Mouse (Mus musculus) cerebellum, adult 18-20 months (tissue): ENCODE data around the gene Gm28051.
A peak's percentile ranks its signal among the peaks of the same experiment; 100 is the strongest.

Experiments
- DNase-seq, 2 experiments: peaks; one replicate each; pipeline ENCODE4 v3.0.0; 2021

Gm28051 gene

GRCm38 (mm10) chr12:102742056-102742455 lies 15.5 kb downstream of the Gm28051 start:
- DNase-seq, result no peak

GRCm38 (mm10) chr12:102740285-102740684 lies 17.3 kb downstream of the Gm28051 start:
- DNase-seq, result peak in 1 of 2 experiments; percentile 31

- no peak for DNase-seq
Measured at GRCm38 (mm10) chr12:102739096-102739495, 18.5 kb downstream of the Gm28051 start.

- DNase-seq, result peak in 1 of 2 experiments; percentile 49
Measured at GRCm38 (mm10) chr12:102733381-102733780, 24.2 kb downstream of the Gm28051 start.

GRCm38 (mm10) chr12:102730798-102731619 lies 26.6 kb downstream of the Gm28051 start:
- DNase-seq, result no peak

- DNase-seq, result peak; percentile 73 to 84
Measured at GRCm38 (mm10) chr12:102729855-102730797, 27.4 kb downstream of the Gm28051 start.

GRCm38 (mm10) chr12:102725761-102726175 lies 31.8 kb downstream of the Gm28051 start:
- no peak for DNase-seq

- no peak for DNase-seq
Measured at GRCm38 (mm10) chr12:102725146-102725545, 32.4 kb downstream of the Gm28051 start.

- no peak for DNase-seq
Measured at GRCm38 (mm10) chr12:102723861-102724260, 33.7 kb downstream of the Gm28051 start.

- no peak for DNase-seq
Measured at GRCm38 (mm10) chr12:102722966-102723365, 34.6 kb downstream of the Gm28051 start.

GRCm38 (mm10) chr12:102722451-102722850 lies 35.1 kb downstream of the Gm28051 start:
- no peak for DNase-seq

GRCm38 (mm10) chr12:102719552-102720315 lies 37.8 kb downstream of the Gm28051 start:
- peak; percentile 59 to 70 for DNase-seq

- no peak for DNase-seq
Measured at GRCm38 (mm10) chr12:102714654-102715395, 42.7 kb downstream of the Gm28051 start.

GRCm38 (mm10) chr12:102714116-102714515 lies 43.4 kb downstream of the Gm28051 start:
- no peak for DNase-seq

GRCm38 (mm10) chr12:102713153-102713865 lies 44.3 kb downstream of the Gm28051 start:
- no peak for DNase-seq

- DNase-seq, result peak; percentile 91 to 95
Measured at GRCm38 (mm10) chr12:102710851-102711375, 46.7 kb downstream of the Gm28051 start.

- no peak for DNase-seq
Measured at GRCm38 (mm10) chr12:102709896-102710295, 47.7 kb downstream of the Gm28051 start.

- DNase-seq, result no peak
Measured at GRCm38 (mm10) chr12:102708220-102708619, 49.3 kb downstream of the Gm28051 start.

GRCm38 (mm10) chr12:102706833-102707463 lies 50.6 kb downstream of the Gm28051 start:
- no peak for DNase-seq

GRCm38 (mm10) chr12:102705906-102706640 lies 51.5 kb downstream of the Gm28051 start:
- no peak for DNase-seq
